Mouse (Mus musculus) lung, postnatal 0 days (tissue): ENCODE results near the gene 3110082I17Rik. TPM values are rescaled to one million over a fixed set of nuclear protein-coding genes. Genes with fewer than 3 reads are reported as not detected.

ENCODE experiments used
- ATAC-seq: fragments of 200-750 bp; cut with Nextera tagmentation; 2 replicates; pipeline ENCODE4 v1.8.0; 2017; ENCODE audit warnings: moderate library complexity
- DNase-seq: peaks from one replicate; pipeline ENCODE4 v3.0.0-alpha.2; 2016; ENCODE audit warnings: low spot score
- H3K27ac ChIP-seq: fragments of 300-500 bp; sonication (generic); 2 replicates; pipeline ENCODE4 v1.5.1; 2014; ENCODE audit warnings: antibody characterized with exemption, mild to moderate bottlenecking, low read length, mixed read lengths
- H3K27me3 ChIP-seq: fragments of 300-500 bp; sonication (generic); replicated peaks from 2 replicates; pipeline ENCODE4 v1.6.1; 2014; ENCODE audit warnings: low read length, mixed read lengths; ENCODE audit not compliant: insufficient read depth
- H3K36me3 ChIP-seq: fragments of 300-500 bp; sonication (generic); 2 replicates; pipeline ENCODE4 v1.6.1; 2014; ENCODE audit warnings: low read length, mixed read lengths; ENCODE audit not compliant: insufficient read depth
- H3K4me1 ChIP-seq: fragments of 300-500 bp; sonication (generic); 2 replicates; pipeline ENCODE4 v1.6.1; 2014; ENCODE audit warnings: antibody characterized with exemption, low read depth, low read length, mixed read lengths; ENCODE audit not compliant: insufficient read depth
- H3K4me2 ChIP-seq: fragments of 300-500 bp; sonication (generic); replicated peaks from 2 replicates; pipeline ENCODE4 v1.6.1; 2014; ENCODE audit warnings: low read depth, mild to moderate bottlenecking, low read length, moderate library complexity, mixed read lengths
- H3K4me3 ChIP-seq: fragments of 300-500 bp; sonication (generic); 2 replicates; pipeline ENCODE4 v1.5.1; 2014; ENCODE audit warnings: low read depth, low read length
- H3K9ac ChIP-seq: fragments of 300-500 bp; sonication (generic); replicated peaks from 2 replicates; pipeline ENCODE4 v1.6.1; 2014; ENCODE audit warnings: low read depth, mild to moderate bottlenecking
- H3K9me3 ChIP-seq: fragments of 300-500 bp; sonication (generic); 2 replicates; pipeline ENCODE4 v1.6.1; 2016; ENCODE audit warnings: low read length, mixed read lengths
- CTCF ChIP-seq: IDR thresholded peaks from 2 replicates; pipeline ENCODE4 v1.5.1; 2016; ENCODE audit warnings: antibody characterized with exemption, mild to moderate bottlenecking
- EP300 ChIP-seq: IDR thresholded peaks from 2 replicates; pipeline ENCODE4 v1.6.1; 2016; ENCODE audit warnings: antibody characterized with exemption, mild to moderate bottlenecking, control low read depth
- WGBS: fragments of 180-500 bp; shearing (Covaris S2); extraction: QIAGEN DNeasy Blood & Tissue Kit; methylation state at CpG from one replicate; pipeline ENCODE4 v1.1.7; 2014; 5-methylcytosine and 5-hydroxymethylcytosine counted together
- polyA plus RNA-seq: library from polyadenylated mRNA; unstranded; fragments of >200 nt; fragmentation: Nextera tagmentation; extraction: Ambion mirVana; gene quantifications from 2 replicates; pipeline ENCODE4 v1.2.1, GENCODE M21; 2015

Gene 3110082I17Rik
- polyA plus RNA-seq, 1 experiment from 2014 or later, result 16.1 TPM

- Histone ChIP-seq H3K4me1 (0 out of 2 replicates have a peak, but pooled peaks cover 2% of the 10 kb centered on the region), H3K27me3 (no peaks in the 10 kb centered on the region), H3K9ac (no peak overlapping the region), H3K4me2 (no peak overlapping the region), H3K36me3 (no peaks in the 10 kb centered on the region), H3K9me3 (no peaks in the 10 kb centered on the region), H3K27ac (no peak overlapping the region), H3K4me3 (no peak overlapping the region)
- no peak for TF ChIP-seq EP300
- TF ChIP-seq CTCF, result no peak
- DNase-seq, result no peak
- WGBS, result 74% methylated on average over 6 of the region's 6 CpGs
- no peak for ATAC-seq
Measured at GRCm38 (mm10) chr5:139448025-139448424, 12.3 kb downstream of the 3110082I17Rik start.

- TF ChIP-seq EP300 (no peak), CTCF (peak; percentile 67)
- no peak overlapping the region for H3K4me3 ChIP-seq
- no peak overlapping the region for H3K4me2 ChIP-seq
- DNase-seq (peak; percentile 38), ATAC-seq (0 out of 2 replicates have a peak, but pooled peaks have one; percentile 34)
- H3K9ac ChIP-seq, result no peak overlapping the region
- no peaks in the 10 kb centered on the region for H3K9me3 ChIP-seq
- H3K36me3 ChIP-seq, result no peaks in the 10 kb centered on the region
- 0 out of 2 replicates have a peak, but pooled peaks cover 2% of the 10 kb centered on the region for H3K4me1 ChIP-seq
- 67% methylated on average over 8 of the region's 8 CpGs for WGBS
- no peak overlapping the region for H3K27ac ChIP-seq
- no peaks in the 10 kb centered on the region for H3K27me3 ChIP-seq
Measured at GRCm38 (mm10) chr5:139445258-139445657, 15.1 kb downstream of the 3110082I17Rik start.

DNA sequence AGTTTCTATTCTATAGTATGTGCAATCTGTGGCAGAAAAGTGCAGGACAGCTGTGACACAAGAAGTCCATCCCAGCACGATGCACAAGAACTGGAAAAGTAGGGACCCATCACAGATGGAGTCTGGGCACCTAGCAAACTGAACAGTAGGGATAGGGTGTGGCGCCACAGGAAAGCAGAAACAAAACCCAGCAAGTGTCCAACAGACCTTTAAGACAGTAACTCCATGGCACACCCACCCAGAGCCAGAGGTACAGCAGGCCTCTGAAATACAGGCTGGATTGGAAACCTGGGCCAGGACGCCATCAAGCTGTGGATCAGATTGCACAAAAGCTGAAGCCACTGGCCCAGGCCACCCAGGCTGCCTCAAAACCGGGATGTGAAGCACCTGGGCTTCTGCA, 17.4 kb downstream of the 3110082I17Rik start:
- no peak overlapping the region for H3K4me3 ChIP-seq
- no peak overlapping the region for H3K9ac ChIP-seq
- H3K27ac ChIP-seq, result no peak overlapping the region; the same call in 1 of the 2 replicates
- TF ChIP-seq CTCF (no peak), EP300 (no peak)
- no peaks in the 10 kb centered on the region for H3K9me3 ChIP-seq
- ATAC-seq (no peak), DNase-seq (no peak)
- H3K4me2 ChIP-seq, result no peak overlapping the region
- 0 out of 2 replicates have a peak, but pooled peaks cover 2% of the 10 kb centered on the region for H3K4me1 ChIP-seq
- H3K36me3 ChIP-seq, result no peaks in the 10 kb centered on the region
- no peaks in the 10 kb centered on the region for H3K27me3 ChIP-seq
- WGBS, result 62% methylated on average over 4 of the region's 4 CpGs

DNA sequence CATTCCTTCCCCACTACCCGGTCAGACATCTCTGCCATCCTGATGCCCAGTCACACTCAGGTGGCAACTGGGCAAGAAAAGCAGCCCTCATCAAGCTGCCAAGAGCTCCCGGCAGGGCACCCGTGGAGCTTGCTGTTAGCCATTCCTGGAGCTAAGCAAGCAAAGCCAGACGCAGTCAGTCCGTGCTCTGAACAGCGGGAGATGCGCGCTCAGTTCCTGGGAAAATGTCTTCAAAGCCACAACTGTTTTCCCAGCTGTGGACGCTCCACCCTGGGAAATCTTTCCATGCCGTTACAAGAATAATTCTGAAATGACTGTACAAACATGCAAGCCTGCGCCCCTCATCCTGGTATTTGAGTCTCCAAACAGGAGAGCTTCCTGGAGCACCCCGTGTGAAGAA, 17.9 kb downstream of the 3110082I17Rik start:
- Histone ChIP-seq H3K9me3 (no peaks in the 10 kb centered on the region), H3K36me3 (no peaks in the 10 kb centered on the region), H3K4me1 (0 out of 2 replicates have a peak, but pooled peaks cover 2% of the 10 kb centered on the region), H3K4me3 (no peak overlapping the region), H3K27ac (no peak overlapping the region; the same call in 1 of the 2 replicates), H3K27me3 (no peaks in the 10 kb centered on the region), H3K9ac (no peak overlapping the region), H3K4me2 (0 out of 2 replicates have a peak overlapping the region, but pooled peaks have one; percentile 8)
- ATAC-seq (no peak), DNase-seq (no peak)
- TF ChIP-seq EP300 (no peak), CTCF (no peak)
- WGBS, result 50% methylated on average over 12 of the region's 12 CpGs

GRCm38 (mm10) chr5:139441726-139442018, 18.7 kb downstream of the 3110082I17Rik start:
- TF ChIP-seq CTCF, result no peak
- no peak for TF ChIP-seq EP300
- no peak overlapping the region for H3K4me3 ChIP-seq

GRCm38 (mm10) chr5:139440926-139441725, 19.2 kb downstream of the 3110082I17Rik start:
- no peak for DNase-seq
- Histone ChIP-seq H3K9me3 (no peaks in the 10 kb centered on the region), H3K36me3 (no peaks in the 10 kb centered on the region), H3K4me3 (no peak overlapping the region), H3K27ac (no peak overlapping the region), H3K4me2 (no peak overlapping the region), H3K4me1 (0 out of 2 replicates have a peak, but pooled peaks cover 2% of the 10 kb centered on the region), H3K27me3 (no peaks in the 10 kb centered on the region), H3K9ac (no peak overlapping the region)
- WGBS, result 95% methylated on average over 11 of the region's 11 CpGs
- TF ChIP-seq EP300, result no peak
- ATAC-seq, result no peak

More at GRCm38 (mm10) chr5:139441726-139442018, 18.7 kb downstream of the 3110082I17Rik start:
- Histone ChIP-seq H3K9ac (no peak overlapping the region), H3K4me1 (0 out of 2 replicates have a peak, but pooled peaks cover 2% of the 10 kb centered on the region), H3K36me3 (no peaks in the 10 kb centered on the region), H3K4me2 (no peak overlapping the region), H3K9me3 (no peaks in the 10 kb centered on the region), H3K27me3 (no peaks in the 10 kb centered on the region), H3K27ac (no peak overlapping the region)
- DNase-seq, result no peak
- ATAC-seq, result no peak
- WGBS, result 93% methylated on average over 2 of the region's 2 CpGs
